Mouse (Mus musculus) heart, postnatal 36 days (tissue): ENCODE data around the gene Hic1. TPM values are rescaled to one million over a fixed set of nuclear protein-coding genes. Genes with fewer than 3 reads are reported as not detected.
"Not testable (repeated sequence)": the region's sequence is repeated elsewhere in the genome, so short reads cannot be mapped to it uniquely, and the experiment has no call there.

Experiments used
- DNase-seq, 2 experiments: peaks; one replicate each; pipeline ENCODE4 v3.0.0; 2021 to 2022
- intact Hi-C: fragments of 180-260 bp; cut with DNase I; formaldehyde crosslinking; loops from one replicate; pipeline ENCODE4 v1.15.1; 2025
- total RNA-seq, 2 experiments: library from RNA; stranded (reverse); gene quantifications; 2 replicates each; pipeline ENCODE4 v1.2.3; 2021

Gene Hic1
- total RNA-seq, 2 experiments from 2014 or later, result 14.8 to 22.8 TPM

GRCm38 (mm10) chr11:75193256-75194071, 24.1 kb upstream of the Hic1 start, which contains the start of gene Rtn4rl1:
TSS of gene Rtn4rl1 (plus strand) at chr11:75193783.
- intact Hi-C loops, result loop anchor here (1.0 to 10.0 kb wide), 4 partner anchors 98 to 381 kb away; partner anchors contain the start of genes Rpa1 and Smyd4
- DNase-seq, result peak; percentile 69 to 79

GRCm38 (mm10) chr11:75192336-75193214, 23.3 kb upstream of the Hic1 start:
- intact Hi-C loops, result loop anchor here (1.0 to 10.0 kb wide), 5 partner anchors 39 to 382 kb away; partner anchors contain the start of genes Rpa1 and Smyd4
- peak; percentile 80 to 81 for DNase-seq

GRCm38 (mm10) chr11:75191841-75192240, 22.5 kb upstream of the Hic1 start:
- intact Hi-C loops, result loop anchor here (1.0 to 10.0 kb wide), 4 partner anchors 39 to 383 kb away; partner anchors contain the start of genes Rpa1 and Smyd4
- DNase-seq, result no peak

GRCm38 (mm10) chr11:75190905-75191441, 21.7 kb upstream of the Hic1 start, which contains the start of gene Dph1:
TSS of gene Dph1 (minus strand) at chr11:75191241.
- intact Hi-C loops, result loop anchor here (5.0 to 10.0 kb wide), 3 partner anchors 156 to 384 kb away; partner anchors contain the start of genes Rpa1 and Smyd4
- DNase-seq, result no peak

- intact Hi-C loops, result loop anchor here (5.0 to 10.0 kb wide), 3 partner anchors 157 to 384 kb away; partner anchors contain the start of genes Rpa1 and Smyd4
- DNase-seq, result peak; percentile 72 to 73
These were observed 21.0 kb upstream of the Hic1 start for GRCm38 (mm10) chr11:75190371-75190724.

- no peak for DNase-seq
- intact Hi-C loops, result loop anchor here (5.0 to 10.0 kb wide), 3 partner anchors 157 to 385 kb away; partner anchors contain the start of genes Rpa1 and Smyd4
These were observed 20.5 kb upstream of the Hic1 start for GRCm38 (mm10) chr11:75189713-75190370.

- DNase-seq, result no peak
- intact Hi-C loops, result no loop called here
These were observed 15.7 kb upstream of the Hic1 start for GRCm38 (mm10) chr11:75184986-75185385.

GRCm38 (mm10) chr11:75184573-75184972, 15.3 kb upstream of the Hic1 start:
- intact Hi-C loops, result no loop called here
- DNase-seq, result no peak

- intact Hi-C loops, result no loop called here
- no peak for DNase-seq
These were observed 14.7 kb upstream of the Hic1 start for GRCm38 (mm10) chr11:75183917-75184570.

- intact Hi-C loops, result loop anchor here (1.0 to 5.0 kb wide), 3 partner anchors 113 to 274 kb away; partner anchors contain the start of gene Wdr81
- peak; percentile 86 to 90 for DNase-seq
These were observed 9.4 kb upstream of the Hic1 start, which contains the start of gene Ovca2 for GRCm38 (mm10) chr11:75178672-75179208. TSS of gene Ovca2 (minus strand) at chr11:75178835.

GRCm38 (mm10) chr11:75178011-75178410, 8.7 kb upstream of the Hic1 start:
- no peak for DNase-seq
- intact Hi-C loops, result loop anchor here (5.0 kb wide), 2 partner anchors 229 to 274 kb away; partner anchors contain the start of gene Wdr81

GRCm38 (mm10) chr11:75174574-75174973, 5.3 kb upstream of the Hic1 start:
- DNase-seq, intact Hi-C loops: not testable (repeated sequence)

- intact Hi-C loops, result no loop called here
These were observed 4.5 kb upstream of the Hic1 start for GRCm38 (mm10) chr11:75173799-75174165.

GRCm38 (mm10) chr11:75173095-75173798, 3.9 kb upstream of the Hic1 start:
- intact Hi-C loops, result no loop called here
- DNase-seq, result peak; percentile 82 to 85

More at GRCm38 (mm10) chr11:75173799-75174165, 4.5 kb upstream of the Hic1 start:
- no peak for DNase-seq

- DNase-seq, result no peak
- intact Hi-C loops, result no loop called here
These were observed 3.1 kb upstream of the Hic1 start for GRCm38 (mm10) chr11:75172151-75173094.

GRCm38 (mm10) chr11:75171186-75171865, 2.0 kb upstream of the Hic1 start:
- intact Hi-C loops, result no loop called here
- DNase-seq, result no peak
